Mouse (Mus musculus): ENCODE measurements around the gene Nsg2.

- TF ChIP-seq CTCF (conservative IDR thresholded peaks at IDR 0.05; ENCODE audit: low read length) (no peak), NANOG (IDR thresholded peaks at IDR 0.05; ENCODE audit: borderline replicate concordance, low read length) (no peak)
Observed at GRCm38 (mm10) chr11:31975678-31976077, 24.6 kb upstream of the Nsg2 start.

Data from E14TG2a.4 (cell line).